Mouse (Mus musculus) ES-CJ7 (cell line): ENCODE results near the gene Trpm5.
A peak's percentile ranks its signal among the peaks of the same experiment; 100 is the strongest.

ENCODE experiments used
- DNase-seq: peaks from one replicate; pipeline ENCODE4 v3.0.0; 2011; ENCODE audit warnings: low read depth, low spot score

Trpm5 gene

GRCm38 (mm10) chr7:143059202-143059870 lies 35.1 kb downstream of the Trpm5 start:
- no peak for DNase-seq

- DNase-seq = no peak
Observed at GRCm38 (mm10) chr7:143058221-143058697, 36.2 kb downstream of the Trpm5 start.

- no peak for DNase-seq
Observed at GRCm38 (mm10) chr7:143057667-143058220, 36.7 kb downstream of the Trpm5 start.

DNA sequence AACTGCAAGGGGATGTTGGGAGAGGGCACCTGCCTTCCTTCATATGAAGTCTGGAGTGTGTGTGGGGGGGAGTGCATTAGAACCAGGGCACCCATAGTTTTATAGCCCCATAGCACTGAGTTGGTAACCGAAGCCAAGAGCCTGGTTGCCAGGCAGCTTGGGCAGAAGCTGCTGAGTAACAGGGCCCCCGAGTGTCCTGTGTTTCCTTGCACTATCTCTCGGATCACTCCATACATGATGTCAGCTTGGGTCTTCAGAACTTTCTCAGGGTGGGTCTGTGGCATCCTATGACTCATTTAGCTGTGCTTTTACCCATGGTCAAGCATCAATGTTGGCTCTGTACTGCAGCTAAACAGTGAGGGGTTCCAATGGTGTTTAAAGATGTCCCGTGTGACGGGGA lies 37.4 kb downstream of the Trpm5 start:
- no peak for DNase-seq

- DNase-seq = no peak
Observed at GRCm38 (mm10) chr7:143055499-143056186, 38.8 kb downstream of the Trpm5 start.

DNA sequence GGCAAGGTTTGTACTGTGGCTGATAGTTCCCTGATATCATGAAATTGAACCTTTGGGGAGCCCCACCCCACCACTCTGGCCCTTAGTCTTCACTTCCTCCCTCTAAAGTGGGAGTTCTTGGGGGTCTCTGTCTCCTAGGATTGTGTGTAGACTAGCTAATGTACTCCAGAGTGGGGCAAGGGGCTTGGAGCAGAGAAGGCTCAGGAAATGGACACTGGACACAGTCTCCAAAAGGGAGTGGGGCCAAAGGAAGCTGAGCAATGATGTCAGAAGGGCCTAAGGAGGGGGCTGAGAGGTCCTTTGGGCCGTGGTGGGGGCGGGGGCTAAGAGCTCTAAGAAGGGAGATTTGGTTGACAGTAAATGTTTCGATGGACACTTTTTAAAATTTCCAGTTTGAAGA lies 39.4 kb downstream of the Trpm5 start:
- DNase-seq = no peak

- DNase-seq = no peak
Observed at GRCm38 (mm10) chr7:143054612-143054965, 39.9 kb downstream of the Trpm5 start.

DNA sequence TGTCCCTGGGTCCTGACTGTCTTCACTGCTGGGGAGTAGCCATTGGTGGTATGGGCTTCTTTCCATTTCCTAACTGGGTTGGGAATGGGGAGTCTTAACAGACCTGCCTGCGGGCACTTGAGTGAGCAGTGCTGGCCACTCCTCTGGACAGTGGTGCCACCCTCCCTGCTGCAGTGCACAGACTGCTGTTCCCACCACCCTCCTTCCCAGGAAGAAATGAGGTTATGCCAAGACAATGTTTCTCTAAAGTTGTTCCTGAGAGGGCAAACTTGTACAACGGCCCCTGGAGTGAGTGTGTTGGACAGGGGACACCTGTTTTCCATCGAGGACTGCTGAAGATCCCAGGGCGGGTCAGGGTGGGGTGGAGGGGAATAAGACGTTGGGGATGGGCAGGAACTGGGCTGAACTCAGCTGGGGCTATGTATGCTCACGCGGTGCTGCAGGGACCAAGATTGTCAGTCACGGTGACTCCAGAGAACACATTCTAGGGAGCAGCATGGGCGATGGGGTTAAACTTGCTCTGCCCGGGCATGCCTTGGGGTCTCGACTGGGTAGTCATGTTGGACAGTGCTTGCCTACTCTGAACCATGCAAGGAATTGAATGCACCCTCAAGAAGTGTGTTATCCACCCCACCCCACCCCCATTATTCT lies 40.4 kb downstream of the Trpm5 start:
- DNase-seq = peak; percentile 55

DNA sequence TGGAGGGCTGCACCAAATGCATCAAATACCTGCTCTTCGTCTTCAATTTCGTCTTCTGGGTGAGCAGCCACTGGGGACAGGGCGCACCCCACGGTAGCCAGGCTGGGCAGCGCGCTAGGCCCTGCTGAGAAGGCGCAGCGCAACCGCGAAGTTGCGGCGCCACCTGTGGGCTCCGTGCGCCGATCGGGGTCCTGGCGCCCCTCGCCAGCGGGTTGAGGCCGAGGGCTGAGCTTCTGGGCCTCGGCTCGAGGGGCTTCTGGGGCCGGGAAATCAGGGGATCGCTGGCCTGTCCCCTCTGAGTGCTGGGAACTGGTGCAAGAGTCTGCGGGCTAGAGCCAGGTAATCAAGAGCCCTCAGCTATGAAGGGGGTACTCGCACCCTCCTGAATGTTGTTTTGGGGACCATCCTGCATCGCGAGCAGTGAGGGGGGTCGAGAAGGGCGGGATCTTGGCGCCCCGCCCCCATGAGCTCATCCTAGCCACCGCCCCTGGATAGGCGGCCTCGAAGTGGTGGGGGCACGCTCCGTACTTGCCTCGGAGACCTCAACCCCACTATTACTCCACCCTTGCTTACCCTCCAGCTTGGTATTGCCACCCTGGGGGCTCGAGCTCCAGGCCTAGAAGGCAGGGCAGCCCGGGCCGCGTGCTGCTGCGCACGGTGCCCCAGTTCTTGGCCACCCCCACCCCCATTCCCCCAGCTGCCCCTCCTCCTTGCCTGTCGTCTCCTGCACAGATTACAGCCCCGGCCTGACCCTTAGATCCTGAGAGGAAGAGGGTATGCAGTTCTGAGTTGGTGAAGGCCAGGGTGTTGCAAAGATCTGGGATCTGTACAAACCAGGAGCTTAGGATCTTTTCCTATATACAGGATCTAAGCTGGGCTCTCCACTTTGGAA lies 41.2 kb downstream of the Trpm5 start:
- peak; percentile 59 for DNase-seq

DNA sequence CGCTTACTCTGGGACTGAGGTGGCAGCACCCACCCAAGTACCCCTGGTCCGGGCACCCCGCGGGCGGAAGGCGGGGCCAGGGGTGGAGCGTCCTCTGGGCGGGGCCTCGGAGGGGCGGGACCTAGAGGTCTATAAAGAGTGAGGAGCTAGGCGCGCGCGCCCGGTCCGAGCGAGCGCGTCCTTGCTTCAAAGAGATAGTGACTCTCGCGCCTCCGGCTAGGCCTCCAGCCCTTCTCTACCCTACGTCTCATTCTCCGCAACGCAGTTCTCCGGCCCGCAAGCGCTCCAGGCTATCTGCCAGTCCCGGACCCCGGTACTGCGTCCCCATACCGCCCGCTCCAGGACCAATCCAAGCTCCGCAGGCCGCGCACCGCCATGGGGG lies 41.8 kb downstream of the Trpm5 start, which contains the start of gene Cd81:
Gene Cd81, plus strand, starts transcription at position 114 of the 382 bp plus-strand sequence.
- peak; percentile 82 for DNase-seq

GRCm38 (mm10) chr7:143051316-143051715 lies 43.1 kb downstream of the Trpm5 start:
- DNase-seq = no peak

DNA sequence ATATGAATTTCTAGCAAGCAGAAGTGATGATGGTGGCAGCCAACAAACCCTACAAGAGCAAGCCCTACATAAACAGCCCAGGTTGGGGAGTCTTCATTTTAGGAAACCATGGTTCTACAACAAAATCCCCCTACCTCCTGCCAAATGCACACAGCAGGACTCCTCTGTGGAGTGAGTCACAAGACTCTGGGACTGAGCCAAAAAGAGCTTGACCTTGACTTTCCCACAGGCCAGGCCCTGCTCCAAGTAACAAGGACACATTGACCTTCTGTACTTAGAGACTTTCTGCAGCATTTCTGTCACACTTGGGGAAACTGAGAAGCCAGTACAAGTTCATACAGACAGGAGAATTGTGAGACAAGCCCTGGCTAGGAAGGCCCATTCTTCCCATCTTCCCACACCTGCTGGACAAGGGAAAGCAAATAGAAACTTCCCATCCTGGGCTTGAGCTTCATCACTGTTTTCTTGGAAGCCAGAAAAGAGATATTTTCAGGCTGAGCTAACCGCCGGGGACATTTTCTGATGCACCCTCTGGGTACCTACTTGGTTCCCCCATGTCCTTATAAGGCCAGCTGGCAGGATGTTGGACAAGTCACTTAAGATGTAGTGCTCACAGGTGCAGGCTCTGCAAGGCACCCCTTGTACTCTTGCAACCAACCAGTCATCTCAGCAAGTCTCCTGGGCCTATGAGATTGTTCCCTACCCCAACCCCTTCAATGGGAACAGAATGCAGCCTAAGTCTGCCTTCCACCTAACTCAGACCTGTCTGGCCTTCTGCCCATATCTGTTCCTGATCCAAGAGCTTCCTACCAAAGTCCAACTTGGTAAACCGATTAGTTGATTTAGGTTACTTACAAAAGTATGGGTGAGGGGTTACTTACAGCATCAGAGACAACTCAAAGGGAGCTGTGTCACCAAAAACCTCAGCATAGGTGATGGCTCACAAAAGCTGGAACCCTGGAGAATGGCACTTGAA lies 44.3 kb downstream of the Trpm5 start:
- DNase-seq = peak; percentile 75

DNA sequence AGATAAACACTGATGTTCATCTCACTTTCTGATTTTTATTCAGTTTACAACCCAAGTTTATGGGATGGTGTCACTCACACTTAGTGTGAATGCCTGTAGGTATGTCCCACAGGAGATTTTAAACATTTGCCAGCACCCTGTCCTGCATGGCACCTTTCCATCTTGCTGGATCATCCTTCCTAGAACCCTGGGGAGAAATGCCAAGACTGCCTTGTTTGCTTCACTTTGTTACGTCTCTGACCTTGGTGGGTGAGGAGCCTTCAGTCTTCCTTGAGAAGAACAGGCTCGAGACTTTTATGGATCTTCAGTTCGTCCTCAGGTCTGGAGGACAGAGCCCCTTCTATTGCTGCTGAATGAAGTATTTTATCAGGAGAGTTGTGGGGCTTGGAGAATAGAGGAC lies 45.1 kb downstream of the Trpm5 start:
- DNase-seq = no peak

DNA sequence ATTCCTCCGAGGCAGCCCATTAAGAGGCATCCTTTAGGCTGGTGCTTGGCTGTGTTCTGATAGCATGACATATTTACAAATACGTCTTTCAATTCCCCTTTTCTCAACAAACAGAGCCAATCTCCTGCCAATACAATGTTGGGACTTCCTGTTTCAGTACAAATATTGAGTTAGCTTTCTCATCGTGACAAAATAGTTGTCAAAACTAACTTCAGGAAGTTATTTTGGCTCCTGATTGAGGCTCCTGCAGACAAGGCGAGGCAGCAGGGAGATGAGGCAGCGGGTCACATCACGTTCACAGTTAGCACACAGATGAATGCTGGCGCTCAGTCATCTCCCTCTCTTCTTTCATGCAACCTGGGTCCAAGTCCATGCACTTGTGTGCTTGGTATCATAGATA lies 48.1 kb downstream of the Trpm5 start:
- no peak for DNase-seq

DNA sequence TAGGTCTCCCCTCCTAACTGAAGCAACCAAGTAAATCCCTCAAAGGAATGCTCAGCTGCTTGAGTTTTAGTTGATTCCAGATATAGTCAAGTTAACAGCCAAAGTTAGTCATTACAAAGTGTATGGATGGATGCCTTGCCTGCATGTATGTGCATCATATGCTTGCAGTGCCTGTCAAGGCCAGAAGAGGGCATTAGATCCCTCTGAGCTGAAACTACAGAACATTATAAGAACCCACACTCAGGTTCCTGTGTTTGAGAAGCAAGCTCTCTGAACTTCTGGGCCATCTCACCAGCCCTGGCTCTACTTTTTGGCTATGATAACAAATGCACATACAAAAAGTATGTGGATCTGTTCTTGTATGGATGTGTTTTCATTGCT lies 49.6 kb downstream of the Trpm5 start:
- DNase-seq = peak; percentile 62

- no peak for DNase-seq
Observed at GRCm38 (mm10) chr7:143044049-143044825, 50.2 kb downstream of the Trpm5 start.

GRCm38 (mm10) chr7:143042897-143043300 lies 51.5 kb downstream of the Trpm5 start:
- no peak for DNase-seq

DNA sequence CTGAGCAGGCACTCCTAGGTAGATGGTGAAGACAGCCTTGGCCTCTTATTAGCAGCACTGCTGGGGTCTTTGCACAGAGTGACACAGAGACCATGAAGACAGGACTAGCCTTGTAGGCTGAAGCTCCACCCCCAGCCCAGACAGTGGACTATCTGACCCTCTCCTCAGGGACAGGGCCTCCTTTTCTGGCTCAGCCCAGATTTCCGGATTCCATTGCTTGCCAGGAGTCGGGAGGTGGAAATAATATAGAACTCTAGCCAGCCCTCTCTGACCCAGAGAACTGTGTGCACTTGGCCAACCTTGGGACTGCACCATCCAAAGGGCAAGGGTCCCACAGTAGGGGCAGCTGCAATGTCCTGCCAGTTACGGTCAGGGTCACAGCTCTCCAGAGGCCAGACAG lies 52.4 kb downstream of the Trpm5 start:
- no peak for DNase-seq

DNA sequence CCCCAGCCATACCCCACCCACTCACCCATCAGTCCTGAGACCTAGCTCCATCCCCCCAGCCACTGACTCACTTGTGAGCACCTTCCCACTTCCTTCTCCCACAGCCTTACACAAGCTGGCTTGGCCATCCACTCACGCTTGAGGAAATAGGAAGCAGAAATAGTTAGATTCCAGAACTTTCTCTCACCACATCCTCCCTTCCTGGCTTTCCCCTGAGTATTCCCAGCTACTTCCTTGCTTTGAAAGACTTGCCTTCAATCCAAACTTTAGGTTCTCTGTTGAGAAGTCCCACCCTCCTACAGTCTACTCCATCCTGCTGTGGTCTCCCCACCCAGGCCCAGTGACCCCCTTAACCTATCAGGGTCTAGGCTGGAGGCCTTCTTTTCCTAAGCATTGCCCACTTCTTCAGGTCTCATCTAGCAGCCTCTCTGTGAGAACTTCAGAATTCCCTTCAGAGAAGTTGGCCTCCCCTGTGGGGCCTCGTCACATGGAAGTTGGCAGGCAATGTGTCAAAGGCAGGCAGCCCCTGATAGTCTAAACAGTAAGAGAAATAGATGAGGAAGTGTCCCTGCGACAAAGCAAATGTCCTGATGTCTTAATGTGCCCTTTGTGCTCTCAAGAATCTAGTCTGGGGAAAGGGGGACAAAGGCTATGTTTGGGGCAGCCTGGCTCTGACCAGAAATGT lies 53.2 kb downstream of the Trpm5 start:
- no peak for DNase-seq
